Mouse (Mus musculus) c-Kit-negative CD71-positive TER-119-positive erythroid progenitor cells, embryonic 14.5 days (primary cell): ENCODE data around the gene Rrbp1.

Experiments
- DNase-seq: peaks from one replicate; pipeline ENCODE4 v3.0.0-alpha.2; 2013; ENCODE audit warnings: low read depth, low spot score

Gene Rrbp1

GRCm38 (mm10) chr2:143916229-143916628 lies 94.8 kb downstream of the Rrbp1 start:
- peak; percentile 32 for DNase-seq

- no peak for DNase-seq
Observed at GRCm38 (mm10) chr2:143915600-143916135, 95.4 kb downstream of the Rrbp1 start.

GRCm38 (mm10) chr2:143914760-143915599 lies 96.1 kb downstream of the Rrbp1 start, which contains the start of gene Dstn:
TSS of gene Dstn (plus strand) at chr2:143915320.
- DNase-seq, result peak; percentile 88

GRCm38 (mm10) chr2:143914221-143914620 lies 96.8 kb downstream of the Rrbp1 start:
- DNase-seq, result no peak

- DNase-seq, result peak; percentile 24
Observed at GRCm38 (mm10) chr2:143912199-143912598, 98.9 kb downstream of the Rrbp1 start.

GRCm38 (mm10) chr2:143909230-143909629 lies 101.8 kb downstream of the Rrbp1 start:
- DNase-seq, result no peak

GRCm38 (mm10) chr2:143904896-143905295 lies 106.2 kb downstream of the Rrbp1 start:
- no peak for DNase-seq

- no peak for DNase-seq
Observed at GRCm38 (mm10) chr2:143903376-143904045, 107.6 kb downstream of the Rrbp1 start.

GRCm38 (mm10) chr2:143900821-143901351 lies 110.2 kb downstream of the Rrbp1 start:
- DNase-seq, result no peak

- no peak for DNase-seq
Observed at GRCm38 (mm10) chr2:143899470-143900220, 111.4 kb downstream of the Rrbp1 start.
